Mouse (Mus musculus) midbrain, embryonic 15.5 days (tissue): Measurements from ENCODE around the gene Ppp1r21. TPM values are rescaled to one million over a fixed set of nuclear protein-coding genes. Genes with fewer than 3 reads are reported as not detected.

ENCODE experiments used
- ATAC-seq: fragments of 200-750 bp; cut with Nextera tagmentation; replicated peaks from 2 replicates; pipeline ENCODE4 v1.8.0; 2017; ENCODE audit warnings: moderate TSS enrichment
- H3K27ac ChIP-seq: fragments of 300-500 bp; sonication (generic); 2 replicates; pipeline ENCODE4 v1.5.1; 2015; ENCODE audit warnings: mild to moderate bottlenecking, inconsistent platforms
- H3K27me3 ChIP-seq: fragments of 300-500 bp; sonication (generic); replicated peaks from 2 replicates; pipeline ENCODE4 v1.6.1; 2015; ENCODE audit warnings: inconsistent platforms
- H3K36me3 ChIP-seq: fragments of 300-500 bp; sonication (generic); replicated peaks from 2 replicates; pipeline ENCODE4 v1.6.1; 2015; ENCODE audit warnings: inconsistent platforms
- H3K4me1 ChIP-seq: fragments of 300-500 bp; sonication (generic); 2 replicates; pipeline ENCODE4 v1.6.1; 2015; ENCODE audit warnings: inconsistent platforms
- H3K4me2 ChIP-seq: fragments of 300-500 bp; sonication (generic); 2 replicates; pipeline ENCODE4 v1.6.1; 2015; ENCODE audit warnings: inconsistent platforms, mild to moderate bottlenecking, moderate library complexity
- H3K4me3 ChIP-seq: fragments of 300-500 bp; sonication (generic); 2 replicates; pipeline ENCODE4 v1.5.1; 2015; ENCODE audit warnings: mild to moderate bottlenecking, inconsistent platforms
- H3K9ac ChIP-seq: fragments of 300-500 bp; sonication (generic); 2 replicates; pipeline ENCODE4 v1.6.1; 2015; ENCODE audit warnings: mild to moderate bottlenecking, inconsistent platforms
- H3K9me3 ChIP-seq: fragments of 300-500 bp; sonication (generic); 2 replicates; pipeline ENCODE4 v1.6.1; 2016; ENCODE audit warnings: inconsistent platforms
- WGBS: fragments of 180-500 bp; shearing (Covaris S2); methylation state at CpG from one replicate; pipeline ENCODE4 v1.1.7; 2015; ENCODE audit warnings: mixed read lengths; 5-methylcytosine and 5-hydroxymethylcytosine counted together
- polyA plus RNA-seq: library from polyadenylated mRNA; unstranded; fragments of >200 nt; fragmentation: Nextera tagmentation; extraction: Ambion mirVana; gene quantifications from 2 replicates; pipeline ENCODE4 v1.2.1, GENCODE M21; 2015

The Ppp1r21 gene
- 38.3 and 38.5 TPM in 2 replicates for polyA plus RNA-seq

- Histone ChIP-seq H3K4me3 (peak within 1 kb of the TSS; percentile 80), H3K4me2 (peak within 1 kb of the TSS; percentile 74), H3K4me1 (peaks cover 16% of the 10 kb centered on the region), H3K9me3 (no peaks in the 10 kb centered on the region), H3K27me3 (no peaks in the 10 kb centered on the region), H3K36me3 (no peaks in the 10 kb centered on the region), H3K9ac (peak within 1 kb of the TSS; percentile 56), H3K27ac (peak within 1 kb of the TSS; percentile 93)
- WGBS, result 5% methylated on average over 49 of the region's 49 CpGs
- ATAC-seq, result peak; percentile 96
Observed at GRCm38 (mm10) chr17:88529519-88530235, at the start of gene Ppp1r21. Ppp1r21 (plus strand) TSS chr17:88530118.

GRCm38 (mm10) chr17:88480369-88480768, 49.5 kb upstream of the Ppp1r21 start:
- no peak overlapping the region for H3K27ac ChIP-seq
- ATAC-seq, result no peak
- H3K4me3 ChIP-seq, result no peak overlapping the region
- no peaks in the 10 kb centered on the region for H3K4me1 ChIP-seq
- WGBS, result 96% methylated on average over 10 of the region's 10 CpGs
- H3K36me3 ChIP-seq, result no peaks in the 10 kb centered on the region
- no peak overlapping the region for H3K4me2 ChIP-seq
- no peak overlapping the region for H3K9ac ChIP-seq
- H3K9me3 ChIP-seq, result no peaks in the 10 kb centered on the region
- no peaks in the 10 kb centered on the region for H3K27me3 ChIP-seq

- no peaks in the 10 kb centered on the region for H3K27me3 ChIP-seq
- 85% methylated on average over 2 of the region's 2 CpGs for WGBS
- H3K4me3 ChIP-seq, result no peak overlapping the region
- H3K27ac ChIP-seq, result no peak overlapping the region
- no peak overlapping the region for H3K4me2 ChIP-seq
- no peak overlapping the region for H3K9ac ChIP-seq
- ATAC-seq, result no peak
- H3K4me1 ChIP-seq, result no peaks in the 10 kb centered on the region
- H3K9me3 ChIP-seq, result no peaks in the 10 kb centered on the region
- no peaks in the 10 kb centered on the region for H3K36me3 ChIP-seq
Observed at GRCm38 (mm10) chr17:88481062-88481461, 48.9 kb upstream of the Ppp1r21 start.

GRCm38 (mm10) chr17:88481587-88481986, 48.3 kb upstream of the Ppp1r21 start:
- 95% methylated on average over 3 of the region's 3 CpGs for WGBS

GRCm38 (mm10) chr17:88484539-88484938, 45.4 kb upstream of the Ppp1r21 start:
- Histone ChIP-seq H3K4me2 (no peak overlapping the region), H3K27ac (no peak overlapping the region), H3K4me1 (no peaks in the 10 kb centered on the region), H3K36me3 (no peaks in the 10 kb centered on the region), H3K9ac (no peak overlapping the region), H3K9me3 (no peaks in the 10 kb centered on the region), H3K27me3 (no peaks in the 10 kb centered on the region), H3K4me3 (no peak overlapping the region)
- 90% methylated on average over 11 of the region's 11 CpGs for WGBS
- ATAC-seq, result no peak

More at GRCm38 (mm10) chr17:88481587-88481986, 48.3 kb upstream of the Ppp1r21 start:
- no peak overlapping the region for H3K27ac ChIP-seq
- H3K4me3 ChIP-seq, result no peak overlapping the region
- H3K36me3 ChIP-seq, result no peaks in the 10 kb centered on the region
- ATAC-seq, result no peak
- no peaks in the 10 kb centered on the region for H3K9me3 ChIP-seq
- no peaks in the 10 kb centered on the region for H3K27me3 ChIP-seq
- no peak overlapping the region for H3K4me2 ChIP-seq
- no peak overlapping the region for H3K9ac ChIP-seq
- H3K4me1 ChIP-seq, result no peaks in the 10 kb centered on the region

GRCm38 (mm10) chr17:88484951-88485350, 45.0 kb upstream of the Ppp1r21 start:
- ATAC-seq, result no peak
- H3K9me3 ChIP-seq, result no peaks in the 10 kb centered on the region
- H3K27ac ChIP-seq, result no peak overlapping the region
- 89% methylated on average over 1 of the region's 1 CpGs for WGBS
- H3K27me3 ChIP-seq, result no peaks in the 10 kb centered on the region
- H3K36me3 ChIP-seq, result no peaks in the 10 kb centered on the region
- no peak overlapping the region for H3K4me3 ChIP-seq
- no peak overlapping the region for H3K4me2 ChIP-seq
- H3K4me1 ChIP-seq, result no peaks in the 10 kb centered on the region
- no peak overlapping the region for H3K9ac ChIP-seq

GRCm38 (mm10) chr17:88490546-88490945, 39.4 kb upstream of the Ppp1r21 start:
- WGBS, result 91% methylated on average over 10 of the region's 10 CpGs
- H3K9me3 ChIP-seq, result no peaks in the 10 kb centered on the region
- no peaks in the 10 kb centered on the region for H3K36me3 ChIP-seq
- no peak overlapping the region for H3K4me2 ChIP-seq
- no peak overlapping the region for H3K4me3 ChIP-seq
- peaks cover 23% of the 10 kb centered on the region for H3K4me1 ChIP-seq
- H3K27me3 ChIP-seq, result no peaks in the 10 kb centered on the region
- no peak overlapping the region for H3K9ac ChIP-seq
- no peak for ATAC-seq
- no peak overlapping the region for H3K27ac ChIP-seq

- no peaks in the 10 kb centered on the region for H3K9me3 ChIP-seq
- WGBS, result 98% methylated on average over 13 of the region's 13 CpGs
- peaks cover 23% of the 10 kb centered on the region for H3K4me1 ChIP-seq
- no peak for ATAC-seq
- H3K9ac ChIP-seq, result no peak overlapping the region
- no peak overlapping the region for H3K4me3 ChIP-seq
- H3K4me2 ChIP-seq, result no peak overlapping the region
- no peaks in the 10 kb centered on the region for H3K36me3 ChIP-seq
- no peaks in the 10 kb centered on the region for H3K27me3 ChIP-seq
- no peak overlapping the region for H3K27ac ChIP-seq
Observed at GRCm38 (mm10) chr17:88491366-88492106, 38.4 kb upstream of the Ppp1r21 start.

- no peak for ATAC-seq
- 96% methylated on average over 5 of the region's 5 CpGs for WGBS
- H3K9me3 ChIP-seq, result no peaks in the 10 kb centered on the region
Observed at GRCm38 (mm10) chr17:88492107-88492460, 37.8 kb upstream of the Ppp1r21 start.

GRCm38 (mm10) chr17:88493551-88493950, 36.4 kb upstream of the Ppp1r21 start:
- peak overlapping the region; percentile 86 for H3K27ac ChIP-seq
- 28% methylated on average over 9 of the region's 9 CpGs for WGBS
- H3K27me3 ChIP-seq, result no peaks in the 10 kb centered on the region
- H3K9ac ChIP-seq, result 0 out of 2 replicates have a peak overlapping the region, but pooled peaks have one; percentile 2
- no peak overlapping the region for H3K4me3 ChIP-seq
- H3K9me3 ChIP-seq, result no peaks in the 10 kb centered on the region
- H3K4me1 ChIP-seq, result peaks cover 23% of the 10 kb centered on the region
- peak overlapping the region; percentile 41; the same call in 1 of the 2 replicates for H3K4me2 ChIP-seq
- no peaks in the 10 kb centered on the region for H3K36me3 ChIP-seq
- peak; percentile 3; the same call in 1 of the 2 replicates for ATAC-seq

More at GRCm38 (mm10) chr17:88492107-88492460, 37.8 kb upstream of the Ppp1r21 start:
- Histone ChIP-seq H3K27me3 (no peaks in the 10 kb centered on the region), H3K9ac (no peak overlapping the region), H3K4me1 (peaks cover 23% of the 10 kb centered on the region), H3K27ac (no peak overlapping the region), H3K36me3 (no peaks in the 10 kb centered on the region), H3K4me3 (no peak overlapping the region), H3K4me2 (no peak overlapping the region)

- WGBS, result 7% methylated on average over 14 of the region's 14 CpGs
- H3K27me3 ChIP-seq, result no peaks in the 10 kb centered on the region
- H3K9ac ChIP-seq, result peak overlapping the region; percentile 7; the same call in 1 of the 2 replicates
- H3K36me3 ChIP-seq, result no peaks in the 10 kb centered on the region
- 0 out of 2 replicates have a peak overlapping the region, but pooled peaks have one; percentile 9 for H3K4me3 ChIP-seq
- peak overlapping the region; percentile 86 for H3K27ac ChIP-seq
- no peaks in the 10 kb centered on the region for H3K9me3 ChIP-seq
- peaks cover 23% of the 10 kb centered on the region for H3K4me1 ChIP-seq
- ATAC-seq, result peak; percentile 95
- H3K4me2 ChIP-seq, result peak overlapping the region; percentile 41
Observed at GRCm38 (mm10) chr17:88494121-88494771, 35.7 kb upstream of the Ppp1r21 start.

GRCm38 (mm10) chr17:88494772-88495132, 35.2 kb upstream of the Ppp1r21 start:
- Histone ChIP-seq H3K4me2 (peak overlapping the region; percentile 41), H3K36me3 (no peaks in the 10 kb centered on the region), H3K27me3 (no peaks in the 10 kb centered on the region), H3K27ac (peak overlapping the region; percentile 86), H3K4me3 (0 out of 2 replicates have a peak overlapping the region, but pooled peaks have one; percentile 9), H3K4me1 (peaks cover 23% of the 10 kb centered on the region), H3K9ac (0 out of 2 replicates have a peak overlapping the region, but pooled peaks have one; percentile 7), H3K9me3 (no peaks in the 10 kb centered on the region)
- ATAC-seq, result peak; percentile 74
- WGBS, result 18% methylated on average over 10 of the region's 10 CpGs
